Mouse (Mus musculus): Measurements from ENCODE around the gene Sbno2.

GRCm38 (mm10) chr10:80019471-80020131 lies 85.8 kb downstream of the Sbno2 start:
- TF ChIP-seq EP300 (optimal IDR thresholded peaks at IDR 0.05) (no peak), CTCF (IDR thresholded peaks at IDR 0.05; ENCODE audit: low read depth) (peak; percentile 39; the same call in 1 of the 2 replicates)

All from stomach, postnatal 0 days (tissue).